In the genomic region with DNA sequence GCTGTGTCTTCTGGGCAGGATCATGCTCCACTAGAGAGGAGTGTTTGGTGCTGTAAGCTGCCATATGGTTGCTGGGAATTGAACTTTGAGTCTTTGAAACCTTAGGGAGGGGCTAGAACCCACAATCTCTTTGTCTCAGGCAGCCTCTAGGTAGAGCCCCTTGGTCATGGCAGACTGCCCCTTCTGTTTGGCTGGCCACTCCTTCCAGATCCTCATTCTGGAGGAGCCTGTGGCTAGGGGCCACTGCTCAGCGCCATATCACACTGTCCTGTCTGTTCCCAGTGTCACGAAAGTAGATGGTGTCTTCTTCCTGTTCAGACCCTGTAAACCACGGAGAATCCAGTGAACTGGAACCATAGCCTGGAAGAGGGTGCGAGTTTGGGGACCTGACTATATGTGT, we compare ENCODE assay signal across 19 mouse cellular contexts. TPM values are rescaled to one million over a fixed set of nuclear protein-coding genes. Genes with fewer than 3 reads are reported as not detected.
A peak's percentile ranks its signal among the peaks of the same experiment; 100 is the strongest.
DNase-seq lines count a peak whose midpoint lies in the region; ATAC-seq lines count a peak whose summit lies in the region.
"Not testable (repeated sequence)": the region's sequence is repeated elsewhere in the genome, so short reads cannot be mapped to it uniquely, and the experiment has no call there.
"Had no signal": no experiment of that assay in that cellular context is flagged by ENCODE, and none has a peak within 500 bp of the region (broad histone marks: within the 10 kb centered on the region; RNA-seq: fewer than 3 reads in every experiment).

No protein-coding gene starts in this region.

- H3K9ac ChIP-seq in embryonic facial prominence, embryonic 15.5 days; hindbrain, embryonic 14.5 days; kidney, embryonic 16.5 days (replicated peaks; ENCODE audit: low read length): not testable (repeated sequence)

- H3K9me3 ChIP-seq in embryonic facial prominence, embryonic 15.5 days (replicated peaks); hindbrain, embryonic 14.5 days (ENCODE audit: control insufficient read depth, low read length); kidney, embryonic 16.5 days (ENCODE audit: low read length): not testable (repeated sequence)

- DNase-seq in hindbrain, embryonic 14.5 days (ENCODE audit: low spot score): not testable (repeated sequence)

- 85% methylated on average over 4 of the region's 4 CpGs for WGBS in embryonic facial prominence, embryonic 15.5 days
- 71% methylated on average over 4 of the region's 4 CpGs for WGBS in hindbrain, embryonic 14.5 days
- 73% methylated on average over 4 of the region's 4 CpGs for WGBS in kidney, embryonic 16.5 days

- not testable (repeated sequence) for H3K36me3 ChIP-seq in embryonic facial prominence, embryonic 15.5 days; hindbrain, embryonic 14.5 days (replicated peaks; ENCODE audit: control insufficient read depth, insufficient read depth); kidney, embryonic 16.5 days (ENCODE audit: insufficient read depth, low read length)

- not testable (repeated sequence) for H3K4me3 ChIP-seq in embryonic facial prominence, embryonic 15.5 days (replicated peaks); hindbrain, embryonic 14.5 days (replicated peaks; ENCODE audit: low read length); kidney, embryonic 16.5 days (ENCODE audit: low read length)

- ATAC-seq in embryonic facial prominence, embryonic 15.5 days (ENCODE audit: insufficient number of reproducible peaks, low FRiP score, low TSS enrichment, low read depth): 0 out of 2 replicates have a peak, but pooled peaks have one; percentile 39
- 0 out of 2 replicates have a peak, but pooled peaks have one; percentile 9 for ATAC-seq in hindbrain, embryonic 14.5 days (ENCODE audit: low FRiP score)
- ATAC-seq in kidney, embryonic 16.5 days (ENCODE audit: low FRiP score, low TSS enrichment): 0 out of 2 replicates have a peak, but pooled peaks have one; percentile 10
- peak; percentile 44; the same call in 1 of the 2 replicates for ATAC-seq in megakaryocyte-erythroid progenitor cell, adult 5-6 weeks (replicated peaks; ENCODE audit: low FRiP score, low TSS enrichment, poor library complexity, severe bottlenecking)
- ATAC-seq in neutrophil, adult 5-6 weeks (ENCODE audit: extremely low read depth, insufficient number of reproducible peaks, low FRiP score, poor library complexity, severe bottlenecking): 0 out of 2 replicates have a peak, but pooled peaks have one; percentile 7

- not testable (repeated sequence) for H3K27me3 ChIP-seq in embryonic facial prominence, embryonic 15.5 days; hindbrain, embryonic 14.5 days (ENCODE audit: control insufficient read depth, insufficient read depth, low read length); kidney, embryonic 16.5 days (ENCODE audit: insufficient read depth, low read length)

- H3K4me2 ChIP-seq in embryonic facial prominence, embryonic 15.5 days (replicated peaks); hindbrain, embryonic 14.5 days (replicated peaks); kidney, embryonic 16.5 days (replicated peaks; ENCODE audit: low read depth, low read length): not testable (repeated sequence)

- not testable (repeated sequence) for H3K4me1 ChIP-seq in embryonic facial prominence, embryonic 15.5 days; hindbrain, embryonic 14.5 days (replicated peaks; ENCODE audit: control insufficient read depth, insufficient read depth, low read length); kidney, embryonic 16.5 days (ENCODE audit: insufficient read depth, low read length)

- not testable (repeated sequence) for H3K27ac ChIP-seq in embryonic facial prominence, embryonic 15.5 days (replicated peaks); hindbrain, embryonic 14.5 days; kidney, embryonic 16.5 days (ENCODE audit: low read length)

RNA-seq across cellular contexts. Expression of gene Gal3st2, which starts 5.3 kb away (rescaled TPM):
- polyA plus RNA-seq in embryonic facial prominence, embryonic 15.5 days (2015; fragmentation: Nextera tagmentation; extraction: Ambion mirVana): 0.18 and 0.92 TPM in 2 replicates
- not detected in 2 replicates for polyA plus RNA-seq in hindbrain, embryonic 14.5 days (2014; fragmentation: Nextera tagmentation; extraction: Ambion mirVana)
- polyA plus RNA-seq in kidney, embryonic 16.5 days (2015; fragmentation: Nextera tagmentation; extraction: Ambion mirVana): 0.10 TPM in 1 of 2 replicates, not detected in the other
- total RNA-seq in megakaryocyte-erythroid progenitor cell, adult 5-6 weeks (2014; fragmentation: Nextera tagmentation): not detected in 2 replicates
- total RNA-seq in megakaryocyte-erythroid progenitor cell, adult 5-6 weeks (2017): not detected in 2 replicates
- not detected in 2 replicates for total RNA-seq in neutrophil, adult 5-6 weeks (2017)
- total RNA-seq: adrenal gland, postnatal 25 days; forebrain, postnatal 0 days; gastrocnemius, adult 2 months; gastrocnemius, postnatal 14 days had no signal
- polyA plus RNA-seq: activated CD4-positive, CD25-positive, alpha-beta regulatory T cell, adult 4 months; brain, embryonic 14.5 days; C2C12; CD4-positive, CD25-positive, alpha-beta regulatory T cell, adult 4 months; embryonic facial prominence, embryonic 11.5 days; forebrain, embryonic 11.5 days; forebrain, embryonic 14.5 days; forebrain, postnatal 0 days; heart, embryonic 10.5 days; hindbrain, embryonic 11.5 days; hindbrain, embryonic 16.5 days had no signal

RNA-seq across cellular contexts. Expression of gene D2hgdh, which starts 31.1 kb away (rescaled TPM):
- 18.5 and 18.8 TPM in 2 replicates for polyA plus RNA-seq in embryonic facial prominence, embryonic 15.5 days (2015; fragmentation: Nextera tagmentation; extraction: Ambion mirVana)
- polyA plus RNA-seq in hindbrain, embryonic 14.5 days (2014; fragmentation: Nextera tagmentation; extraction: Ambion mirVana): 11.3 and 12.5 TPM in 2 replicates
- polyA plus RNA-seq in kidney, embryonic 16.5 days (2015; fragmentation: Nextera tagmentation; extraction: Ambion mirVana): 19.2 and 22.3 TPM in 2 replicates
- total RNA-seq in megakaryocyte-erythroid progenitor cell, adult 5-6 weeks (2014; fragmentation: Nextera tagmentation): 13.4 and 22.1 TPM in 2 replicates
- 18.1 and 21.8 TPM in 2 replicates for total RNA-seq in megakaryocyte-erythroid progenitor cell, adult 5-6 weeks (2017)
- total RNA-seq in neutrophil, adult 5-6 weeks (2017): 35.4 and 40.1 TPM in 2 replicates

RNA-seq across cellular contexts. Expression of gene Ing5, which starts 52.0 kb away (rescaled TPM):
- polyA plus RNA-seq in embryonic facial prominence, embryonic 15.5 days (2015; fragmentation: Nextera tagmentation; extraction: Ambion mirVana): 13.9 and 14.9 TPM in 2 replicates
- 8.4 and 9.3 TPM in 2 replicates for polyA plus RNA-seq in hindbrain, embryonic 14.5 days (2014; fragmentation: Nextera tagmentation; extraction: Ambion mirVana)
- polyA plus RNA-seq in kidney, embryonic 16.5 days (2015; fragmentation: Nextera tagmentation; extraction: Ambion mirVana): 20.6 TPM in 2 replicates
- 17.9 and 18.0 TPM in 2 replicates for total RNA-seq in megakaryocyte-erythroid progenitor cell, adult 5-6 weeks (2014; fragmentation: Nextera tagmentation)
- total RNA-seq in megakaryocyte-erythroid progenitor cell, adult 5-6 weeks (2017): 44.7 and 53.8 TPM in 2 replicates
- total RNA-seq in neutrophil, adult 5-6 weeks (2017): 25.2 and 30.5 TPM in 2 replicates

RNA-seq across cellular contexts. Expression of gene Dtymk, which starts 54.1 kb away (rescaled TPM):
- 208 and 218 TPM in 2 replicates for polyA plus RNA-seq in embryonic facial prominence, embryonic 15.5 days (2015; fragmentation: Nextera tagmentation; extraction: Ambion mirVana)
- polyA plus RNA-seq in hindbrain, embryonic 14.5 days (2014; fragmentation: Nextera tagmentation; extraction: Ambion mirVana): 143 and 148 TPM in 2 replicates
- 233 and 259 TPM in 2 replicates for polyA plus RNA-seq in kidney, embryonic 16.5 days (2015; fragmentation: Nextera tagmentation; extraction: Ambion mirVana)
- total RNA-seq in megakaryocyte-erythroid progenitor cell, adult 5-6 weeks (2014; fragmentation: Nextera tagmentation): 264 and 315 TPM in 2 replicates
- 217 and 254 TPM in 2 replicates for total RNA-seq in megakaryocyte-erythroid progenitor cell, adult 5-6 weeks (2017)
- 36.5 and 48.5 TPM in 2 replicates for total RNA-seq in neutrophil, adult 5-6 weeks (2017)
